Mouse (Mus musculus): ENCODE data around the gene Gpr33. TPM values are rescaled to one million over a fixed set of nuclear protein-coding genes. Genes with fewer than 3 reads are reported as not detected.

Gene Gpr33
- polyA plus RNA-seq (2012; rRNA removed): not detected in 2 replicates

DNA sequence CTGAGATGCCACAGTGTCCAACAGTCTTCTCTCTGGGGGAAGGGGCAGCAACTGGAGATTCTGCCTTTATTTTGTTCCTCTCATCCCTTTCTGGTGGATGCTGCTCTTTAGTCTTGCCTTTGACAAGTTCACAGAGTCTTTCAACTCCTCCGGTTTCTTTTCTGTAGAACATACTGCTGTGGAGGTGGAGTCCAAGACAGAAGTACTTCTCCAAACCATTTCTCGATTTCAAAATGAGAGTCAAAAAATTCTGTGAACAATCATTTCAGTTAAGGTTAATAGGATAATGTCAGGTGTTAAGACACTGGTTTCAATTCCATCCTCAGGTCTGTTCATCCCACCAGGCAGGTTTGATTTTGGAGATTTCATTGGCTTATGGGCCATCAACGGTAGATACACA, at the start of gene Gpr33:
Gpr33 (minus strand) TSS at position 101 of the 400 bp plus-strand sequence.
- no peak for DNase-seq (ENCODE audit: low read depth)

DNA sequence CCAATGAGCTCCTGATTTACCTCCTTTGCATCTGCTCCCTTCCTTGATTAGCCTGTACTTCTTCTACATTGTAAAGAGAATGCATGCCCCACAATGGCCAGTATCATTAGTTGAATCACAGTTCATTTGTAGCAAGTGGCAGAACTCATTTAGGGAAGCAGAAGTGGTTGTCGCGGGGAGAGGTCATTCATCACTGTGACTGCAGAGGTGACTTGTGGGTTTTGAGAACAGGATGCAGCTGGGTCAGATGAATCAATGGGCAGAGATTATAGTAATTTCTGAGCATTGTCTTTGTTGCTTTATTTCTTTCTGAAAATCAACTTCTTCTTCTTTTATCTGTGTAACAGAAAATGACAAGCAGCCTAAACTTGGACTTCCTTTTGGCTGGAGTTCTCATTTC, 21.5 kb upstream of the Gpr33 start:
- DNase-seq (ENCODE audit: low read depth): peak; percentile 7
- no peak for TF ChIP-seq CTCF (IDR thresholded peaks at IDR 0.05; ENCODE audit: borderline replicate concordance, extremely low read depth, insufficient read depth, insufficient read length)
- TF ChIP-seq POLR2A (IDR thresholded peaks at IDR 0.05; ENCODE audit: borderline replicate concordance, extremely low read depth, insufficient read depth, insufficient read length, poor library complexity, severe bottlenecking): no peak

More for the DNA sequence above, at the start of gene Gpr33:
- TF ChIP-seq POLR2A (IDR thresholded peaks at IDR 0.05; ENCODE audit: borderline replicate concordance, extremely low read depth, insufficient read depth, insufficient read length, poor library complexity, severe bottlenecking) (no peak), CTCF (IDR thresholded peaks at IDR 0.05; ENCODE audit: borderline replicate concordance, extremely low read depth, insufficient read depth, insufficient read length) (no peak)

DNA sequence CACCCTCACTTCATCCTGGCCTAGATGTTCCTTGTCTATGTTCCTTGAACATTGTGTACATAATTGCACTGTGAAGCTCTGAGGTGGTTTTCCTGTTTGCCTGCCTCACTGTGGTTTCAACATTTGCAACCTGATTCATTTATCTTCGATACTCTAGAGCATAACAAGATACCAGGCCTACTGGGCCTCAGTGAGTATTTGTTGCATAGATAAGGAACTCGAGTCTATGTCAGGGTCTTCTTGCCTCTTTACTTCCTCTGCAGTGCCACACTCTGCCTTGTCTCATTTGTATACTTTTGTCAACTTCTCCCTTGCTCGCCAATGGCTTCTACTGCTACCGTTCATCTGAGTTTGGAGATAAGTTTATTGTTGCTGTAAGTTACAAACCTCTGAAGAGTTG, 18.5 kb upstream of the Gpr33 start:
- TF ChIP-seq CTCF (IDR thresholded peaks at IDR 0.05; ENCODE audit: borderline replicate concordance, extremely low read depth, insufficient read depth, insufficient read length) (no peak), POLR2A (IDR thresholded peaks at IDR 0.05; ENCODE audit: borderline replicate concordance, extremely low read depth, insufficient read depth, insufficient read length, poor library complexity, severe bottlenecking) (no peak)
- no peak for DNase-seq (ENCODE audit: low read depth)

DNA sequence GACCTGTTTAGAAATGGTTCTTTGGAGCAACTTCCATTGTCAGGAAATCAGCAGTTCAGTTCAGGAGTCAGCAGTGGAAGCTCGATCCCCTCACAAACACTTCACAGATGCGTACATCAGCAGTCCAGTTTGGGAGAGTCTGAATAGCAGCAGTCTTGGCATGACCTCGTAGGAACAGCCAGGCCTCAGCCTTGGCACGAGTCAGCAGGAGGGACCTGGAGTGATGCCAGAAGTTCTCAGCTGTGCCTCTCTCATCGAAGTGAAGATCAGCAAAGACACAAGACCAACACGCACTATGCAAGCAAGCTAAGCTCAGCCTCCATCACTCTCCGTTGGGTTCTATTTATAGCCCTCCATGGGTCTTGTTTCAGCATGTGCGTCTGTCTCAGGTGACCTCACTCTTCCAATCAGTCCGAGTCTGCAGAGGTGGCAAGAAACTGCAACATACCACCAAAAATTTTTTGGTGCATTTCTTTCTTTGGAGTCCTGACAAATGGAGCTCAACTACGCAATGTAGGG, 15.0 kb upstream of the Gpr33 start:
- TF ChIP-seq CTCF (IDR thresholded peaks at IDR 0.05; ENCODE audit: borderline replicate concordance, extremely low read depth, insufficient read depth, insufficient read length): no peak
- no peak for TF ChIP-seq POLR2A (IDR thresholded peaks at IDR 0.05; ENCODE audit: borderline replicate concordance, extremely low read depth, insufficient read depth, insufficient read length, poor library complexity, severe bottlenecking)

DNA sequence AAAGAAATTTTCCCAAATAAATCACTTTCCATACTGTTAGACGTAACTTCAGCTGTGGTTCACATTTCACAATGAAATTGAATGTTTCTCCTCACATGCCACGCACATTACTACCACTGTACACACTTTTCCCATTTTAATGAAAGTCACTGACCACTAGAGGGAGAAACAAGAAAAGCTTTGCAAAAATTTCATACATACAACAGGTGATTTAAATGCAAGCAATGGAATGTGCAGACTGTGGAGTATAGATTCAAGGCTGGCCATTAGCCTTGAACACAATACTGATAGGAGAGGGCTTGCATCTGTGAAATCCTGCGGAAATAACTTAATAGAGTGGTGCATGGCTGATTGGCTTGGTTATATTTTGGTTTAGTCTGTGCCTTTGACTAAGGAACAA, 10.5 kb upstream of the Gpr33 start:
- TF ChIP-seq CTCF (IDR thresholded peaks at IDR 0.05; ENCODE audit: borderline replicate concordance, extremely low read depth, insufficient read depth, insufficient read length): 0 out of 2 replicates have a peak, but pooled peaks have one; percentile 1
- no peak for TF ChIP-seq POLR2A (IDR thresholded peaks at IDR 0.05; ENCODE audit: borderline replicate concordance, extremely low read depth, insufficient read depth, insufficient read length, poor library complexity, severe bottlenecking)
- peak; percentile 73 for DNase-seq (ENCODE audit: low read depth)

More for the DNA sequence above, 15.0 kb upstream of the Gpr33 start:
- peak; percentile 64 for DNase-seq (ENCODE audit: low read depth)

DNA sequence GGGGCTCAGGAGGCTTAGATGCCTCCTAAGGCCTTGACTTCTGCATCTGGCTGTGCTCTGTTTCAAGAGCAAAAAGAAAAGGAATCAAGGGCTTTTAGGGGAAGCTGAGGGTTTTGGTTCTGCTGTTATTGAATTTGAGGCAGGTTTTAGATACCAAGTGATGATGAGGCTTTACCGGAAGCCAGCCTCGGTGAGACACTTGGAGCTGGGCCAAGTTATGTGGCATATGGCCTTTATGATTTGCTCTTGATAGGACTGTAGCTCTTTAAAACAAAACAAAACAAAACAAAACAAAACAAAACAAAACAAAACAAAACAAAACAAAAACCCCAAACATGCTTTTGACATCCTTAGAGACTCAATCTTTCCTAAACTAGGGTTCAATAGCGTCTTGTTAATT, 7.1 kb upstream of the Gpr33 start:
- TF ChIP-seq POLR2A (IDR thresholded peaks at IDR 0.05; ENCODE audit: borderline replicate concordance, extremely low read depth, insufficient read depth, insufficient read length, poor library complexity, severe bottlenecking) (no peak), CTCF (IDR thresholded peaks at IDR 0.05; ENCODE audit: borderline replicate concordance, extremely low read depth, insufficient read depth, insufficient read length) (no peak)
- DNase-seq (ENCODE audit: low read depth): no peak

DNA sequence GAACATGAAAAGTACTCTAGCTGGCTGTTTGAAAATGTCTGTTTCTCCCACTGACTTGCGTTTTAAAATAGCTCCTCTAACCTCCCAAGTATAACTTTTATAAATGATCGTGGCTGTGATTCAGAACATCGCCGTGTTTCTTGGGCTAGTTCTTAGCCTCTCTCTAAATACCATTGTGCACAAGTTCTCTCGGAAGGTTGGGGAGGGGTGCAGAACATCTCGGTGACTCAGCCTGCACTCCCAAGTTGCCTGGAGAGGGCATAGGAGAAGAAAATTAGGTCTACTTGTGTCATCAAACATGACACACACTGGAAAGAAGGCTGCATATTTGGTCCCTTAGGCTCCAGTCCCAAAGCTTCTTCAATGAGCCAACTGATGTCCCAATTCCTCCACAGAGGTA, 4.4 kb upstream of the Gpr33 start:
- DNase-seq (ENCODE audit: low read depth): no peak
- no peak for TF ChIP-seq CTCF (IDR thresholded peaks at IDR 0.05; ENCODE audit: borderline replicate concordance, extremely low read depth, insufficient read depth, insufficient read length)
- TF ChIP-seq POLR2A (IDR thresholded peaks at IDR 0.05; ENCODE audit: borderline replicate concordance, extremely low read depth, insufficient read depth, insufficient read length, poor library complexity, severe bottlenecking): no peak

DNA sequence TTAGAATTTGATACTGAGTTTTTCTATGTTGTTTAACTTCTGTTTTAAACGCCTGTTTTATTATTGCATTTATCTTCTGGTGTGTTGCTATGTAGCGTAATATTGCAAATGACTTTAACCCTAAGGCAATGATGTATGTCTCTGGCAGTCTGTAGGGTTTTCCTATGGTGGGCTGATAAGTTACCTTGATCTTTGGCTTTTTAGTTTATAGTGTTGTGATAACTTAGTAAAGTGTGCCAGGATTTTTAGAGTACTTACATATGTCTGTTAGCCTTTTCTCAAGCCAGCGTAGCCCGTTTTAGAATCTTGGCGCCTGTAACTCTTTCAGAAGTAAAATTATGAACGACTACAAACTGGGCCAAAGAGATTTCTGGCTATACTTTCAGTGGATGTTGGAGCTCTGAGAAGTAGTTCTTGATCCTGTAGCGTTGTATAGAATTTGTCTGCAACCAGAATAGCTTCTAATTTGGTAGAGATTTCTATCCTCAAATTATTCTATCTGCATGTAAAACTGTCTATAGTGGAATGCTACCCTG, 13.3 kb downstream of the Gpr33 start:
- TF ChIP-seq CTCF (IDR thresholded peaks at IDR 0.05; ENCODE audit: borderline replicate concordance, extremely low read depth, insufficient read depth, insufficient read length) (no peak), POLR2A (IDR thresholded peaks at IDR 0.05; ENCODE audit: borderline replicate concordance, extremely low read depth, insufficient read depth, insufficient read length, poor library complexity, severe bottlenecking) (no peak)
- DNase-seq (ENCODE audit: low read depth): no peak

DNA sequence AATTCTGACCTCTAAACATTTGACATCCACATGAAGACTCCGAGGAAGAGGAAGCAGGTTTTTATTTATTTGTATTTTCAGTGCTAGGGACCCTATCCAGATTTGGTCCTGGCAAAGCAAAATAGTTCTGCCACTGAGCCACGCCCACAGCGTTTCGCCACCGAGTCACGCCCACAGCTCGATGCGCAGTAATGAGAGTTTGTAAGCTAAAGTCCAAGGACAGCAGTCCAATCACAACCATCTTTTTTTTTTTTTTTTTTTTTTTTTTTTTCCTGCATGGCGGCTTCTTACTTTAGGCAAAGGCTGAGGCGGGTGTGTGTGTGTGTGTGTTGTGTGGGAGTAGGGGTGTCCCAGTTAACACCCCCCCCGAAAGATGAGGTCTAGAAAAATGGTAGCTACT, 13.8 kb downstream of the Gpr33 start:
- TF ChIP-seq CTCF (IDR thresholded peaks at IDR 0.05; ENCODE audit: borderline replicate concordance, extremely low read depth, insufficient read depth, insufficient read length) (no peak), POLR2A (IDR thresholded peaks at IDR 0.05; ENCODE audit: borderline replicate concordance, extremely low read depth, insufficient read depth, insufficient read length, poor library complexity, severe bottlenecking) (no peak)
- no peak for DNase-seq (ENCODE audit: low read depth)

DNA sequence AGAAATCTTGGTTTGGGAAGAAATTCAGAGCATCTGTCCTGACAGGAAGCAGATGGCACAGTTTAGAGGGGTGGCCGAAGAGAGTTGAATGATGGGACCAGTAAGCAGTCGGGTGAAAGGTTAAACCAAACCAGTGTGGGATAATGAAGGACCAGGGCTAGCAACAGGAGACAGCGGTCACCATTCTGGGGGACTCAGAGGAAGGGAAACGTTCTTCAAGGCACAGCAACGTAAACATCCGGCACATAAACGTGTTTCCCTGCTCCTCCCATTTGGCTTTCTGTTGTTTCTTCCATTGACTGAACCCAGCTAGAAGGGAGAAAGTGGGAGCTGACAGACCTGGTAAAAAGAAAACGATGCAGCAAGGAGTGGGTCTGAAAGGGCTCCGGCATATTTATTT, 14.6 kb downstream of the Gpr33 start:
- DNase-seq (ENCODE audit: low read depth): no peak
- TF ChIP-seq CTCF (IDR thresholded peaks at IDR 0.05; ENCODE audit: borderline replicate concordance, extremely low read depth, insufficient read depth, insufficient read length): no peak

DNA sequence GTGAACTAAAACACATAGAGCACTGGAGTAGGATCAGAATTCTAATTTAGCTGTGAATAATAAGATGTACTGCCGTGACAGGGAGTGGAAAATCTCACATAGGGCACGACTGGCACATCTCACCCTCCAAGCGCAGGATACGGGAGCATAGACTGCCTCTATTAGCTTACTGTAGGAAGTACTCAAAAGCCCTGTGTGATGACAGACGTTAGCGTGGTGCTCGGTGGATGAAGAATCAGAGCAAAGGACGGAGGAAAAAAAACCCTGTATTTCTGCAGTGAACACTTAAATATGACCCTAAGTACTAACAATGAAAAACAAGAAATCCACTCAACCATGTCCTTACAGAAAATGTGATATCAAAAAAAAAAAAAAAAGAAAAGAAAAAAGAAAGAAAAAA, 15.7 kb downstream of the Gpr33 start:
- no peak for DNase-seq (ENCODE audit: low read depth)
- no peak for TF ChIP-seq POLR2A (IDR thresholded peaks at IDR 0.05; ENCODE audit: borderline replicate concordance, extremely low read depth, insufficient read depth, insufficient read length, poor library complexity, severe bottlenecking)
- TF ChIP-seq CTCF (IDR thresholded peaks at IDR 0.05; ENCODE audit: borderline replicate concordance, extremely low read depth, insufficient read depth, insufficient read length): no peak

DNA sequence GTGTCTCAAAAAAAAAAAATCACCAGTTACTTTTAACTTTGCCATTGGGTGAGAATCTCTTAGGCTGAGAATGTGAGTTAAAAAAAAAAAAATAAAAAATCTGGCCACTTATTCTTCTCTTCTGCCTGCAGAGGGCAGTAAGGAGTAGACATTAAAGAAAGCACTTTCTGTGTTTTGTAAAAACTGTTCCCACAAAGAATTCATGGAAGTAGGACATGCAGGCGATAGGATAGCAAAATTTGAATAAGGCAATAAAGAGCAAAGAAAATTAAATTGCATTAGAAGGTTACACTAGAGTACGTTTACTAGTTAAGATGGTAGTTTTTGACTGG, 17.3 kb downstream of the Gpr33 start:
- DNase-seq (ENCODE audit: low read depth): peak; percentile 84
- TF ChIP-seq CTCF (IDR thresholded peaks at IDR 0.05; ENCODE audit: borderline replicate concordance, extremely low read depth, insufficient read depth, insufficient read length) (no peak), POLR2A (IDR thresholded peaks at IDR 0.05; ENCODE audit: borderline replicate concordance, extremely low read depth, insufficient read depth, insufficient read length, poor library complexity, severe bottlenecking) (no peak)

Data from brain, embryonic 14.5 days (tissue).